Mouse (Mus musculus): ENCODE measurements around the gene Prkaca.
"Not testable (repeated sequence)": the region's sequence is repeated elsewhere in the genome, so short reads cannot be mapped to it uniquely, and the experiment has no call there.

The Prkaca gene

GRCm38 (mm10) chr8:83976101-83976630, 3.4 kb downstream of the Prkaca start:
- no peak for DNase-seq (ENCODE audit: low spot score)

- no peak for DNase-seq (ENCODE audit: low spot score)
Observed at GRCm38 (mm10) chr8:83976779-83977350, 4.1 kb downstream of the Prkaca start.

- DNase-seq (ENCODE audit: low spot score): no peak
Observed at GRCm38 (mm10) chr8:83977646-83978045, 4.9 kb downstream of the Prkaca start.

- no peak for DNase-seq (ENCODE audit: low spot score)
Observed at GRCm38 (mm10) chr8:83978200-83978599, 5.4 kb downstream of the Prkaca start.

- no peak for DNase-seq (ENCODE audit: low spot score)
Observed at GRCm38 (mm10) chr8:83980250-83980649, 7.5 kb downstream of the Prkaca start.

GRCm38 (mm10) chr8:83980845-83981244, 8.1 kb downstream of the Prkaca start:
- DNase-seq (ENCODE audit: low spot score): no peak

GRCm38 (mm10) chr8:83981533-83981932, 8.7 kb downstream of the Prkaca start:
- DNase-seq (ENCODE audit: low spot score): no peak

- no peak for DNase-seq (ENCODE audit: low spot score)
Observed at GRCm38 (mm10) chr8:83982449-83982848, 9.7 kb downstream of the Prkaca start.

- not testable (repeated sequence) for DNase-seq (ENCODE audit: low spot score)
Observed at GRCm38 (mm10) chr8:83983222-83983621, 10.4 kb downstream of the Prkaca start.

GRCm38 (mm10) chr8:83989243-83989642, 16.4 kb downstream of the Prkaca start:
- DNase-seq (ENCODE audit: low spot score): no peak

GRCm38 (mm10) chr8:83990170-83990569, 17.4 kb downstream of the Prkaca start:
- no peak for DNase-seq (ENCODE audit: low spot score)

- DNase-seq (ENCODE audit: low spot score): no peak
Observed at GRCm38 (mm10) chr8:83992488-83992887, 19.7 kb downstream of the Prkaca start.

- DNase-seq (ENCODE audit: low spot score): no peak
Observed at GRCm38 (mm10) chr8:83994030-83994429, 21.2 kb downstream of the Prkaca start.

GRCm38 (mm10) chr8:83995973-83996372, 23.2 kb downstream of the Prkaca start:
- no peak for DNase-seq (ENCODE audit: low spot score)

- peak; percentile 67 for DNase-seq (ENCODE audit: low spot score)
Observed at GRCm38 (mm10) chr8:83996567-83997505, 24.0 kb downstream of the Prkaca start.

GRCm38 (mm10) chr8:83997511-83998141, 24.8 kb downstream of the Prkaca start, which contains the start of gene Samd1:
Samd1 (plus strand) TSS chr8:83997672.
- DNase-seq (ENCODE audit: low spot score): no peak

- DNase-seq (ENCODE audit: low spot score): no peak
Observed at GRCm38 (mm10) chr8:83998231-83999056, 25.7 kb downstream of the Prkaca start.

- DNase-seq (ENCODE audit: low spot score): no peak
Observed at GRCm38 (mm10) chr8:83999057-83999705, 26.4 kb downstream of the Prkaca start.

GRCm38 (mm10) chr8:83999825-84000224, 27.0 kb downstream of the Prkaca start:
- DNase-seq (ENCODE audit: low spot score): no peak

- no peak for DNase-seq (ENCODE audit: low spot score)
Observed at GRCm38 (mm10) chr8:84001281-84002000, 28.6 kb downstream of the Prkaca start, which contains the start of gene 1700067K01Rik. 1700067K01Rik (plus strand) TSS chr8:84001502.

Data from left cerebral cortex, adult 11 months (tissue).